Mouse (Mus musculus) adrenal gland, postnatal 14 days (tissue): ENCODE measurements around the gene Gm21987. TPM values are rescaled to one million over a fixed set of nuclear protein-coding genes. Genes with fewer than 3 reads are reported as not detected.

Experiments
- DNase-seq: peaks from one replicate; pipeline ENCODE4 v3.0.0; 2021; ENCODE audit warnings: mixed read lengths
- total RNA-seq: library from RNA; stranded (reverse); gene quantifications from 2 replicates; pipeline ENCODE4 v1.2.3, GENCODE M21; 2021

Gene Gm21987
- total RNA-seq, 1 experiment from 2014 or later = not detected

GRCm38 (mm10) chr16:38371705-38372296, 25.0 kb downstream of the Gm21987 start:
- no peak for DNase-seq

DNA sequence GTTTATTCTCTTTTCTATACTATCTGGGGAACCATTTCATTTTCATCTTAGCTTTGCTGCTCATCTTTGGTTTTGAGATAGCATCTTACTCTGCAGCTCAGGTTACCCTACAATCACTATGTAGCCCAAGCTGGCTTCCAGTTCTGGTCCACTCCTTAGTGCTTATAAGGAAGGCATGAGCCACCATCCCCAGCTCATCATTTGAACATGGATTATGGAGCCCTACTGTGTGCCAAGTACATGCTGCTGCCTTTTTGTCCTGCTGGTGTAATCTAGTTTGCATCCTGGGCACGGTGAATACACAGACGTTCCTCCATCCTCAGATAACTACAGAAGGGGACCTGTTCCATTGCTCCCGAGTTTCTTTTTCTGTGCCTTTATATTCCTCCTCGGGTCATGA, 26.0 kb downstream of the Gm21987 start:
- DNase-seq = no peak

DNA sequence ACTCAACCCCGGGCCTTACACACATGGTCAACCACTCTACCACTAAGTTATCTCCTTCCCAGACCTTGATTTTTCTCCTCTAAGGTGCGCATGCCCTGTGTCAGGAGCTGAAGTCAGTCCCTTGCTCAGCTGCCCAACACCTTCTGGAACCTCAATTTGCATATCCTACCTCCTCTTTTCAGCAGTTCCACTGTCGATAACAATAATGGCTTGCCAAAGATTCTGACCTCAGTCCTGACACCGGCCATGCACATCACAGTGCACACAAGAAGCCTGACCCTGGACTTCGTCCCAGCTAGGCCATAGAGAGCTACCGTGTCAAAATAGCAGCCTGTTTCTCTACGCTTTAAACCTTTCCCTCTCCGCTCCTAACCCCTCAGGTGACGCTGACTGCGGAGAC, 26.6 kb downstream of the Gm21987 start:
- no peak for DNase-seq

- DNase-seq = no peak
Measured at GRCm38 (mm10) chr16:38373941-38374340, 27.1 kb downstream of the Gm21987 start.

DNA sequence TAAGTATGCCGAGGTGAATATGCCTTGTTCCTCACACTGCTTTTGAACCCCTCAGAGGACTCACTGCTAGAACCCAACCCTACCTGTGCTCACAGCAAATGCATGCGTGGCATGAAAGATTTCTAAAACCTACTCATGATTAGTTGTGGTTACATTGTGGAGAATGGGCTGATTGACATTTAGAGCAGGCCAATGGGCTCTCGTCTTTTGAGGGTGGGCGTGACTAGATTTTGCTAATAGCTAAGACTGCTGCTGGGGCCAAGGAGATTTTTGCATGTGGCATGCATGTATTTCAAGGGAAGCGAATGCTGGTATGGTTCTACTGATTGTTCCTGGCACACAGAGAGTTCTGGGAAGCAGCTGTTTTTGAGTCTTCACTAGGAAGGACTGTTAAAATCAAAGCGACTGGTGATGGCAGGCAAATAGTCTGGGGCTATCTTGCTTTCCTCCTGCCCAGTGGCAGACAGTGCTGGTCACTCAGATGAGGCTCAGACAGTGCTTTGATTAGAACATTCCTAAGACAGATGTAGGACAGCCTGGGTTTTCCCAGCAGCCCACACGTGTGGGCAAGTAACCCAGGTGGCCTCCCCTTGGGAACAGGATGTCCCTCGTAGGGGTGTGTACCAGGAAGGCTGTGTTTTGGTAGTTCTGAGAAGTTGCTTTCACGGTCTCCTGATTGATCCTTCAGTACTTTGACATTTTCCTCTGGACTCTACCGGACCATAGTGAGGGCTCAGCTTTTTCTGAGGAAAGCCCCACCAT, 27.7 kb downstream of the Gm21987 start:
- no peak for DNase-seq

GRCm38 (mm10) chr16:38375182-38375581, 28.3 kb downstream of the Gm21987 start:
- no peak for DNase-seq

DNA sequence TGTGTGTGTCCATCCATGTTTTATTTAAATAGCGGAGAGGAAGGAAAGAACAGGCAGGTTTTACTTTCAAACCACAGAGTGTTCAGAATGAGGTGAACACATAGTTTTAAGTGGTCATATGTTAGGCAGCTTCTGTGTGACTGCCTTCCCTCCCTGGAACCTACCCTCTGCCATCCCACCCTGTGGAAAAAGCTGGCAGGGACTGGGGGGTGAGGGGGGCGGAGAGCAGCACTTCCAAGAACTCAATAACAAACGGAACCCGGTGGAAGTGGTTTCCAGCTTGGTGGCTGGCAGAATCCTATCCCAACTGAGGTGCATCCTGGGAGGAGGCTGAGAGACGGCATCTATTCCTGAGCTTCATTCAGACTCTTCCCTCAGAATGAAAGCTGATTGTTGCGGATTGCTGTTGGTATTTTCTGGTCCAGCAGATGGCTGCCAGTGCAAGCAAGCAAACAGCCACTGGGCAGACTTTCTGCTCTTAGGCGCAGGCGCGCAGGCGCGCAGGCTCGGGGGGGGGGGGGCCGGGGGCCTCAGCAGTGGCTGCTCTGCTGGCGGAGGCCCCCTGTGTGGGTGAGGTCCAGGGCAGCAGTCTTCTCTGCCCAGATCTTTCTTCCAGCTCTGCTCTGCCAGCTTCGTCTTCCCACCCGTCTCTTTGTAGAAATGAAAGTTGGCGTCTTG, 29.5 kb downstream of the Gm21987 start:
- DNase-seq = peak; percentile 79

- peak; percentile 38 for DNase-seq
Measured at GRCm38 (mm10) chr16:38376841-38377249, 30.0 kb downstream of the Gm21987 start.

- no peak for DNase-seq
Measured at GRCm38 (mm10) chr16:38377546-38377945, 30.7 kb downstream of the Gm21987 start.

DNA sequence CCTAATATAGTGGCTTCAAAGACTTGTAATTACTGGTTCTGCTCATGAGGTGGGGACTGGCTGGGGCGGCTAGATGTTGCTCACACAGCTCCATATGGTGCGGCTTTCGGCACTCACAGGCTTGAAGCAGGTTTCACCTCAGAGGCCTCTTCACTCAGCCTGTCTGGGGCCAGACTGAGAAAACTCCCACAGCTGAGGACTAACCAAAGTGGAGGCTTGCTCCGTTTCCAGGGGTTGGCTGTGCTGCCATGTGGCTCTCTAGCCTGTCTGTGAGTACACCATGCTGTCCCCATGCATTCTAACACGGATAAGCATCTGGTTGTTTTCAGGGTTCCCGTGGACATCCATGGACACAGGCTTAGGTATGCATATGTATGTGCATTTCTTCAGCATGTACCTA, 31.8 kb downstream of the Gm21987 start:
- DNase-seq = no peak

DNA sequence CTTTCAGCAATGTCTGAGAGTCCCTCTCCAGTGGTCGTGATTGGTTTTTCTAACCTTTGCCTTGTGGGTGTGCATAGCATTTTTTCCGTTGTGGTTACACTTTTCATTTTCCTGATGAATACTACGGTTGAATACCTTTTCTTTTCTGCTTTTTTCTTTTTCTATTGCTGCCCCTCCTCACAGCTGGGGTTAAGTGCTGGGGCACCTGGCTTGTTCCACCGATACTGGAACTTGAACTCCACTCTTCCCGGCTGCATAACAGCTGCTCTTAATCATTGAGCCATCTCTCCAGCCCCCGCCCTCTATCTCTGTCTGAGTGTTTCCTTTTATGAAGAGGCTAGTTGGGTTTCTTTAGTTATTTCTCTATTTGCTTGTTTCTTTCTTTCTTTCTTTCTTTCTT, 32.2 kb downstream of the Gm21987 start:
- no peak for DNase-seq

- DNase-seq = no peak
Measured at GRCm38 (mm10) chr16:38379493-38379892, 32.7 kb downstream of the Gm21987 start.

DNA sequence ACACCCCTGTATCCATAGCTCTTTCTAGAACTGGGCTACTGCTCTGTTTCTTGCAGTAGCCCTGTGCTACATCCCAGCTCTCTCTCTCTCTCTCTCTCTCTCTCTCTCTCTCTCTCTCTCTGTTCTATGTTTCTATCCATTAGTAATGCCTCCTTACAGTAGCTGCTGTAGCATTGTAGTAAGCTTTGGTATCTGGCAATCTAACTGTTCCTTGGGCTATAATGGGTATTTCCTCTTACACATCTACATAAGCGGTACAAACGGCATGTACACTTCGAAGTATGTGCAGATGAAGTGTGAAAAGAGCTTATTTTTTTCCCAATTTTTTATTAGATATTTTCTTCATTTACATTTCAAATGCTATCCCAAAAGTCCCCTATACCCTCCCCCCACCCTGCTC, 33.1 kb downstream of the Gm21987 start:
- DNase-seq = no peak

DNA sequence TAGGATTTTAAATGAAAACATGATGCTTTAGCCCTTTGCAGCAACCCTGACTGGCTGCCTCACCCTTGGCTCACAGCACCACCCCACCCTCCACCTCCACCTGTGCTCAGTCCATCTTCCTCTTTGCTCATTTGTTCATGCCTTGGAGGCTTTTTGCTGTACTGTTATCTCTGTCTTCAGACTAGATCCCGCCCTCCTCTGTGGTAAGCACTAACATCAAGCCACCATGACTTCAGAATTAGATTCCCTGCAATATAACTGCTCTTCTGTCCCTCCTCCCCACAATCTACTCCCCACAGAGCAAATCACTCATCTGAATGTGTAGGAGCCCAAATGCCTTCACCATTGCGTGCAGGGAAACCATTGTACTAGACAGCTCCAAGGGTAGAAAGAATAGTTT, 36.8 kb downstream of the Gm21987 start:
- DNase-seq = no peak

DNA sequence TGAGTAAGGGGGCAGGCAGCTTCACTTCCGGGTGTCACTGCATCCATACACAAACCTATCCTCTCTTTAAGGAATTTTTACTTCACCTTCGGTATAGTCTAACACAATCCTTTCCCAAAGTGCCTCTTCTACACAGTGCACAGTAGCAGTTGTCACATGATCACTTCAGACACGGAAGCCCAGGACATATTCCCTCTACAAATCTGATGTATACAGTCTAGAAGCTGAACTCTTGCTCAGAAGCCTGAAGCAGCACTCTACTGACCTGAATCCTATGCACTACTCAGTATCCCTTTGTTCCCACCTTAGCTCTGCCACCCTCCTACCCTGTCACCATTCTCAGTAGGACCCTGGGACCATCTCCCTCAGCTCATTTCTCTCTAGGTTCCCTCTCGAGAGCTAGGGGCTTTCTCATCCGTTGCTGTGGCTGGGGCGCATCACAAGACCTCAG, 38.4 kb downstream of the Gm21987 start:
- no peak for DNase-seq

DNA sequence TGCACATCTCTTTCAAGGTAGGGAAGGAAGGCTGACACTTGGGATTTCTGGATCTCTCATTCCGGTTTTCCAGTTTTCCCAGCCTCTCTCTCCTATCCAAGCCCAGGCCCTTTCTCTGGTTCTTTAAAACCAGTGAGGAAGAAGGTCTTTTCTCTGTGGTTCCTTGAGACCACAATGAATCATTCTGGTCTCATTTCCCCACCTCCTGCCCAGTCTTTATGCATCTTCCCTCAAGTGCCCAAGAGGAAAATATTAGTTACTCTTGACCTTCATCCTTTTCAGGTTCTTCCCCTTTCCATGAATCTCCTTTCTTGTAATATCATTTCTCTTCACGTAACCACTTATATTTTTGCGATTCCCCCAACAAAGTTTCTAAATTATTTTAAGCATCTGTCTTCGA, 38.9 kb downstream of the Gm21987 start:
- DNase-seq = no peak

DNA sequence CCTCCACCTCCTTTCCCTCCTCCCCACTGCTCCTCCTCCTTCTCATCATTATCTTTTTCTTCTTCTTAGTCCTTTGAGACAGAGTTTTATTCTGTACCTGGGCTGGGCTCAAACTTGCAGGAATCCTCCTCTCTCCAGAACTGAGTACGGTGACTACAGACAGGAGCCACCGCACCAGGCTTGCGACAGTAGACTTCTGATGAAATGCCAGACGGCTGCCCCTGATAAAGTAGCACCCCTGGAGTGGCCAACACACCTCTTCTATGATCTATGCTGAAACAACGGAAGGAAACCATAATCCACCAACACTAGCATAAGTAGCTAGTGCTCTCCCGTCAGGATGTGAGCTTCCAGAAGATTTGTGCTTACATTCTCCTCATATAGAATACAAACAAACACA, 40.5 kb downstream of the Gm21987 start:
- DNase-seq = no peak

DNA sequence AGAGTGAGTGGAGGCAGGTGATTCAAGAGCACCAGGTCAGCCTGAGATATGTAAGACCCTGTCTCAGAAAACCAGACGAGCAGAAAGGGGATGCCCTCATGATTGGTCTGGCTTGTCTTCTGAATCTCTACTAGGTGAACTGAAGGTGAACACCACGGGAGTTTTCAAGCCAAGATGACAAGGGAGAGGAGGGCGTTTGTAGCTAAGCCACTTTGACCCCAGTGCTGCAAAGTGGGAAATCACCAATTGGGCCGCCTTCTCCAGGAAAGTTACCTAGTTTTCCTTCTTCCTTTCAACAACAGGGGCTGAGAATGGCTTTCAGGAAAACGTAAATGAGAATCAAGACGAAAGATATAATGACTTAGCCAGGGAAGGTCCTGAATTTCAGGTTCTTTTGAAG, 41.9 kb downstream of the Gm21987 start:
- no peak for DNase-seq

DNA sequence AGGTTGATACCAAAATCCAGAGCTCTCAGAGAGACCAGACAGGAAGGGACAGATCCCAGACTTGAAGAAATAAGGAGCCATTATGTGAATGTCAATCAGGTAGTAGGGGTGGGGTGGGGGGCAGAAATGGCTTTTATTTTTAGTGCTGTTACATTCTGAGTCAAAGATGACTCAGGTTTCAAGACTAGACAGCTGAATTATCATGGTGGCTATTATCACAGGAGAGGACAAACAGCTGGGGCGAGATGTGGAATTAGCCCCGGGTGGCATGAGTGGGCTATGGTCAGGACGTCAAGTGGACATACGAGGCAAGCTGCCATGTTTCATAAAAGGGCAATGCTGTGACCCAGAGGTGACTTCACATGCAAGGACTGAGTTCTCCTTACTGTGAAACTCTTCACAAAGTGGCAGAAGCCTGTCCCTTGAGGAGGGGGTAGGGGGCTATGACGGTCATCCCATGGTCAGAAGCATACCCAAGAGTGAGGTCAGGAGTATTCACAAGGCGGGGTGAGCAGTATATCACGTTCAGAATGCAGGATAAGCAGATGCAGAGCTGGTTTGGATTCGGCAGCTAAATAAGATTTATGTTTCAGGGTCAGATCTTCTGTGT, 42.5 kb downstream of the Gm21987 start:
- no peak for DNase-seq

- DNase-seq = no peak
Measured at GRCm38 (mm10) chr16:38390322-38390721, 43.5 kb downstream of the Gm21987 start.

DNA sequence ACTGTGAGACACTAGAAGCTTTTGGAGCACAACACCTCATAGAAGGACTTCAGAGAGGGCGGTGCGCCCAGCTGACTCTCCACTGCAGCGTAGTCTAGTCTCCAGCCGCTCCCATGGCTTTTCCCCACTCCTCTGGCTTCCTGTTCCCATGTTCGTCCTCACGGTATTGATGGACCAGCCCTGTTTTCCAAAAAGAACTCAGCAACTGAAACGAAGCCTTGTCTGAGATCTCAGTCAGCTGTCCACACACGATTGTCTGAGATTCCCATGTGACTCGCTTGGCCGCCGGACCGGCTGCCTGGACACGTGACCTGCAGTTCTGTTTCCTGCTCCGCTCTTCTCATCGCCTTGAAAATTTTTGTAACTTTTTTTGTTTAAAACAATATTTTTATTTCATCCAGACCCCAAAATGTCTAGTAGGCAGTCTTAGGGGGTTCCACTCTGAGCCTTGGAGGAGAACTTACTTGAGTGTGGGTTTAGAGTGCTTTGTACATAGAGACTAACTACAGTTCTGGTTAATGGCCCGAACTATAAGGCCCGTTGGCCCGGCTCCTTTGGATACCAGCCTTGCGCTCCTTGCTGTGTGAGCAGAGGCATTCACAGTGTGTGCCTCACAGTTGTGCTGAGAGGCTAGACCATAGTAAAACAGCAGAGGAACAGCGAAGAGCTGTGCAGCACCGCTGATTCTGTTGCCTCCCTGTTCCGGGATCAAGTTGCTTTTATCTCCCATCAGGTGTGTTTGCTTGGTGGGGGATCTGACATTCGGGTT, 45.5 kb downstream of the Gm21987 start:
- DNase-seq = peak; percentile 35

DNA sequence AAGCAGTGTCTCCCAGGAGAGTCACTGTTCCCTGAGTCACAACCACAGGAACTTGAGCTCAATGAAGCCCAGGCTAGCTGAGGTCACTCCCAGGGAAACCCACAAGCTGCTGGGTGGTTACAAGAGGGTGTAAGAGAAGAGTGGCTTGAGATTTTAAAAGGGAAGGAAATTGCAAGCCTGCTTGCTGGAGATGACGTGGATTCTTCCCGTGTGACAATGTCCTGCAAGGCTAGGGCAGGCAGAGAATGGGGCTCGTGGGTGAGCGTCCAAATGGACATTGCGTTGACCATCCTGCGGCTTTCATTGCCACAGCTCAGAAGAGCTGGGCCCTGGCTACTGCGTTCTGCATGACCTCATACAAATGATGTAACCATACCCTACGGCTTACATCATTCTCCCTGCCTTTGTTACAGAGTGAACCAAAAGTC, 47.4 kb downstream of the Gm21987 start:
- no peak for DNase-seq
